Mouse (Mus musculus) midbrain, embryonic 16.5 days (tissue): ENCODE measurements around the gene Gm5795. TPM values are rescaled to one million over a fixed set of nuclear protein-coding genes. Genes with fewer than 3 reads are reported as not detected.
"Not testable (repeated sequence)": the region's sequence is repeated elsewhere in the genome, so short reads cannot be mapped to it uniquely, and the experiment has no call there.

ENCODE experiments used
- ATAC-seq: fragments of 200-750 bp; cut with Nextera tagmentation; 2 replicates; pipeline ENCODE4 v1.8.0; 2017; ENCODE audit warnings: moderate TSS enrichment
- H3K27ac ChIP-seq: fragments of 300-500 bp; sonication (generic); 2 replicates; pipeline ENCODE4 v1.5.1; 2014; ENCODE audit warnings: mild to moderate bottlenecking, low read length, mixed read lengths
- H3K27me3 ChIP-seq: fragments of 300-500 bp; sonication (generic); 2 replicates; pipeline ENCODE4 v1.6.1; 2014; ENCODE audit warnings: low read depth, low read length, mixed read lengths; ENCODE audit not compliant: control insufficient read depth, insufficient read depth
- H3K36me3 ChIP-seq: fragments of 300-500 bp; sonication (generic); 2 replicates; pipeline ENCODE4 v1.6.1; 2014; ENCODE audit warnings: mild to moderate bottlenecking, low read length, moderate library complexity, mixed read lengths; ENCODE audit not compliant: control insufficient read depth, insufficient read depth
- H3K4me1 ChIP-seq: fragments of 300-500 bp; sonication (generic); 2 replicates; pipeline ENCODE4 v1.6.1; 2014; ENCODE audit warnings: mild to moderate bottlenecking, low read length, mixed read lengths; ENCODE audit not compliant: control insufficient read depth, insufficient read depth
- H3K4me2 ChIP-seq: fragments of 300-500 bp; sonication (generic); 2 replicates; pipeline ENCODE4 v1.6.1; 2014; ENCODE audit warnings: mild to moderate bottlenecking, low read length, mixed read lengths
- H3K4me3 ChIP-seq: fragments of 300-500 bp; sonication (generic); 2 replicates; pipeline ENCODE4 v1.5.1; 2014; ENCODE audit warnings: low read depth, mild to moderate bottlenecking, low read length, moderate library complexity, mixed read lengths
- H3K9ac ChIP-seq: fragments of 300-500 bp; sonication (generic); 2 replicates; pipeline ENCODE4 v1.6.1; 2014; ENCODE audit warnings: low read depth, low read length, mixed read lengths
- H3K9me3 ChIP-seq: fragments of 300-500 bp; sonication (generic); replicated peaks from 2 replicates; pipeline ENCODE4 v1.6.1; 2014; ENCODE audit warnings: mild to moderate bottlenecking, low read length, mixed read lengths; ENCODE audit not compliant: control insufficient read depth, poor library complexity, severe bottlenecking
- WGBS: fragments of 180-500 bp; shearing (Covaris S2); extraction: QIAGEN DNeasy Blood & Tissue Kit; methylation state at CpG from one replicate; pipeline ENCODE4 v1.1.7; 2014; 5-methylcytosine and 5-hydroxymethylcytosine counted together
- polyA plus RNA-seq: library from polyadenylated mRNA; unstranded; fragments of >200 nt; fragmentation: Nextera tagmentation; extraction: Ambion mirVana; gene quantifications from 2 replicates; pipeline ENCODE4 v1.2.1, GENCODE M21; 2015

Gene Gm5795
- 0.20 TPM in 1 of 2 replicates, not detected in the other for polyA plus RNA-seq

GRCm38 (mm10) chr14:3187955-3188354 is at the start of gene Gm5795:
Gm5795 (plus strand) TSS chr14:3188255.
- ATAC-seq, H3K4me3 ChIP-seq, H3K4me2 ChIP-seq, H3K9ac ChIP-seq, H3K27me3 ChIP-seq, H3K9me3 ChIP-seq, H3K36me3 ChIP-seq, H3K27ac ChIP-seq, H3K4me1 ChIP-seq: not testable (repeated sequence)
- WGBS, result no CpG with 5 or more reads among the region's 2 CpGs

GRCm38 (mm10) chr14:3208272-3209152 is 20.5 kb downstream of the Gm5795 start, which contains the start of gene D830030K20Rik:
D830030K20Rik (plus strand) TSS chr14:3208488.
- WGBS, result 2% methylated on average over 19 of the region's 62 CpGs
- not testable (repeated sequence) for H3K27ac ChIP-seq, H3K9me3 ChIP-seq, H3K27me3 ChIP-seq, H3K4me1 ChIP-seq, H3K36me3 ChIP-seq
- Histone ChIP-seq H3K4me3 (peak within 1 kb of the TSS; percentile 54), H3K9ac (peak within 1 kb of the TSS; percentile 68), H3K4me2 (peak within 1 kb of the TSS; percentile 69)
- ATAC-seq, result peak; percentile 78; the same call in 1 of the 2 replicates

GRCm38 (mm10) chr14:3209367-3209766 is 21.3 kb downstream of the Gm5795 start:
- not testable (repeated sequence) for H3K4me1 ChIP-seq, H3K36me3 ChIP-seq, H3K4me3 ChIP-seq, ATAC-seq, H3K9ac ChIP-seq, H3K27me3 ChIP-seq, H3K9me3 ChIP-seq, H3K27ac ChIP-seq
- H3K4me2 ChIP-seq, result peak overlapping the region; percentile 32
- 13% methylated on average over 9 of the region's 11 CpGs for WGBS

Other genes starting within 250 kb of the Gm5795 start
- not detected in 2 replicates for gene Gm2888, start 158.3 kb upstream of the Gm5795 start, polyA plus RNA-seq
- 14.7 and 15.5 TPM in 2 replicates for gene Gm2897, start 139.0 kb upstream of the Gm5795 start, polyA plus RNA-seq
- gene Gm10340, start 54.3 kb upstream of the Gm5795 start, polyA plus RNA-seq, result 0.14 TPM in 1 of 2 replicates, not detected in the other
- gene D830030K20Rik, start 20.2 kb downstream of the Gm5795 start, polyA plus RNA-seq, result 34.8 and 37.8 TPM in 2 replicates
- not detected in 2 replicates for gene Gm2956, start 144.4 kb downstream of the Gm5795 start, polyA plus RNA-seq
- not detected in 2 replicates for gene Gm10413, start 206.8 kb downstream of the Gm5795 start, polyA plus RNA-seq
- 21.4 and 24.8 TPM in 2 replicates for gene Gm10409, start 224.4 kb downstream of the Gm5795 start, polyA plus RNA-seq
- gene Gm3005, start 239.8 kb downstream of the Gm5795 start, polyA plus RNA-seq, result 8.8 and 10.9 TPM in 2 replicates